Mouse (Mus musculus): ENCODE measurements around the gene Bcl11b. TPM values are rescaled to one million over a fixed set of nuclear protein-coding genes. Genes with fewer than 3 reads are reported as not detected.

Gene Bcl11b
- polyA plus RNA-seq, 1 experiment: 6.4 TPM

DNA sequence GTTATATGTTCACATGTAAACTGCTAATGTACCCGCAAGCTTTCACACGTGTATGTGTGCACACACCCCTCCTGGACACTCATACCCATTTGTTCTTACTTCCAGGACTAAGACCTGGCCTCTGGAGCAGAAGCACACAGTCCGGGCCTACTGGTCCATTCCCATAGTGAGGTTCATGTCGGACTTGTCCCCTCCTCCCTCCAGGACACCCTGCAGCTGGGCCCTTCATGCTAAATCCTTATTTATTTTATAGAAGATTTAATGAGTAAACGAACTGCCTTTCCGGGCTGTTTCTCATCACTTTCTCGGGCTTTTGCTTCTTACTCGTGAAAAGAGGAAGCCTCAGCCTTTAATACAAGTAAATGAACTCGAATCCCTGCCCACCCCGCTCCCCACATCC lies 54.0 kb downstream of the Bcl11b start:
- DNase-seq (ENCODE audit: low read depth, low spot score): no peak
- 76% methylated on average over 10 of the region's 10 CpGs for WGBS

DNA sequence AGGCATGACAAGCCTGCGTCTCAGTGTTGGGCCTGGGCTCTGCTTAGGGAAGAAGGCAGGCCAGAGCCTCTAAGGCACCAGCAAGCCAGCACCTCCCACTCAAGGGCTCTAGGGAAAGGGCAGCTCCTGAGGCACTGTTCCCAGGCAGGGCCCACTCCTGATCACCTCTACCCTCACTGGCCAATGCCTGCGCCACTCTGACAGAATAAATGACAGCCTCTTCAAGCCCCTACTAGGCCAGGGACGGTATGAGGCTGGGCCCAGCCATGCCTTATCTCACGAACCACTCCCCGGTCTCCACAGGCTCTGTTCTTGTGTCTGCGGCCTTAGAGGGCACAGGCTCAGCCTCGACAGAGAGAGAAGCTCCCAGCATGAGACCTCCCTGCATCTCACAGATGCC lies 61.3 kb downstream of the Bcl11b start:
- 81% methylated on average over 7 of the region's 7 CpGs for WGBS
- no peak for DNase-seq (ENCODE audit: low read depth, low spot score)

- DNase-seq (ENCODE audit: low read depth, low spot score): no peak
- 91% methylated on average over 9 of the region's 9 CpGs for WGBS
Observed at GRCm38 (mm10) chr12:107940774-107941173, 62.6 kb downstream of the Bcl11b start.

- WGBS: 68% methylated on average over 4 of the region's 4 CpGs
- DNase-seq (ENCODE audit: low read depth, low spot score): no peak
Observed at GRCm38 (mm10) chr12:107939177-107939576, 64.2 kb downstream of the Bcl11b start.

DNA sequence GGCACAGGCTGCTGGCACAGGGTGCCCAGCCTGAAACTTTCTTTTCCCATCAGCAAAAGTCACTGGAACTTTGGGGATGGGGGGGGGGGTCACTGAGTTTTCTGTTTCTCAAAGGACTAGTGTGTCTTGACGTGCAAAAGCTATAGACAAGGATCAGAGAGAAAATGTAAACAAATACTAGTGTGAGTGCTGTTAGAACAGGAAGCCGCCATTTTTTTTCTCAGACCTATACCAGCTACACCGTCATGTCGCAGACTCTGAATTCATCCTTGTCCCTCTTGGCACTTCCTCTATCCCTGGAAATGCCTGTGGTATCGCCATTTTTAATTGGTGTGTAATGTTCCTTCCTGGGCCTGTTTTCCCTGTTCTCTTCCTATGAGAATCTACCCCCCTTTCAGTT lies 66.4 kb downstream of the Bcl11b start:
- 91% methylated on average over 5 of the region's 5 CpGs for WGBS

DNA sequence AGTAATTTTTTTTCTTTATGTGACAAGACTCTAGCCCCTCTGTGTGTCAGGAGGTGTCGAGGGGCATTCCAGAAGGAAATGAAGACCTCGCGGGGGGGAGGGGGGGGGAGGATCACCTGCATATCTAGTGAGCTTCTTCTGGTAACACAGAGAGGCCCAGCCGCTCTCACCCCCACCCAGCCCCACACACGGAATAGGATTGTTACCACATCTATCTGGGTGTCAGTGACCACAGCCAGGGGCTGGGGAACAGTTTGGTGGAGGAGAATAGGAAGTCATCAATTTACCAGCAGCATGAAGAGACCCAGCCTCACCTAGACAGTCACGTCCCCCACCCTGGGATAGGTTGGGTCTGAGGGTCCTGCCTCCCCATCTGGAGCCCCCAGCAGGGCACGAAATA lies 67.0 kb downstream of the Bcl11b start:
- WGBS: 77% methylated on average over 7 of the region's 7 CpGs

More for the DNA sequence above, 66.4 kb downstream of the Bcl11b start:
- DNase-seq (ENCODE audit: low read depth, low spot score): no peak

DNA sequence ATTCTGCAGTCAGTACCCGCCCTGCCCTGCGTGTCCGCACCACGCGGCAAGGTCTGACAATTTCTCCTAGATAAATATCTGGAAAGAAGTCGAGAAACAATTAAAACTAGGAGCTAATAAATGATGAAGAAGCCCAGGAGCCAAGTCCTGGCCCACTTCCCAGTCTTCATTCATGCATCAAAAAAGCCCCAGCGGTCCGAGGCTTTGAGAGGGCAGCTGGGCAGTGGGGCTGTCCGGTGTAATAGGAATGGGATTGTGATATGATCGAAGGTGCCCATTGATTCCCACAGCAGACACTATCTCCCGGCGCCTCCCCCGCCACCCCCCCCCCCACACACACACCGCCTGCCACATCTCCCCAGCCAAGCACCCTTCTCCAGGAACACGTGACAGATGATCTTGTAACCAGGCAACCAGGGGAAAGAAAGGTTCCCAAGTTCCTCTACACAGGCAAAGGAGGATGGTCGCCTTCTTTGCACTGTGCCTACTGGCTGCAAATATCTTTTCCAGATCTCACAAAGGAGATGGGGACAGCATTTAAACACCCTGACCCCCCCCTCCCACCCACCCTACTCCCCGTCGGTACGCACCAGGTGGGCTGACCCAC lies 68.5 kb downstream of the Bcl11b start:
- WGBS: 76% methylated on average over 19 of the region's 19 CpGs
- DNase-seq (ENCODE audit: low read depth, low spot score): no peak

More for the DNA sequence above, 67.0 kb downstream of the Bcl11b start:
- no peak for DNase-seq (ENCODE audit: low read depth, low spot score)

DNA sequence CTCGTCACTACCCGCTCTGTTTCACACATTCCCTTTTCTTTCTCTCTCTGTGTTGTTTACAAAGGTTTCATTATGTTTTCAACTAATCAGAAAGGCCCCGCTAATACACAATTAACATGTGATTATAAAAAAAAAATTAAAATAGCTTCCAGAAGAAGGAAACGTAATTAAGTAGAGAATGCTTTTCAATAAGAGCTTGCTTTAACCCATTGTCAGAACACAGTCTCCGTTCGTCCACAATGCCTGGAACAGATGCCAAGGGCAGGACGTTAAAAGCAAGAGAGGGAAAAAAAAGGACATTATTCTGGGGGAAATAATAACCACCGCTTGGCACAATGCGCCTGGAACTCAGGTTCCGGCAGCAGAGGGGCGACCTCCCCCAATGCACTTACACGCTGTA lies 71.3 kb downstream of the Bcl11b start:
- 88% methylated on average over 12 of the region's 12 CpGs for WGBS
- DNase-seq (ENCODE audit: low read depth, low spot score): no peak

- 58% methylated on average over 5 of the region's 5 CpGs for WGBS
- no peak for DNase-seq (ENCODE audit: low read depth, low spot score)
Observed at GRCm38 (mm10) chr12:107931476-107931875, 71.9 kb downstream of the Bcl11b start.

GRCm38 (mm10) chr12:107930611-107931350 lies 72.6 kb downstream of the Bcl11b start:
- peak; percentile 25 for DNase-seq (ENCODE audit: low read depth, low spot score)

GRCm38 (mm10) chr12:107928905-107929304 lies 74.5 kb downstream of the Bcl11b start:
- WGBS: 67% methylated on average over 7 of the region's 7 CpGs
- DNase-seq (ENCODE audit: low read depth, low spot score): no peak

More at GRCm38 (mm10) chr12:107930611-107931350, 72.6 kb downstream of the Bcl11b start:
- WGBS: 29% methylated on average over 28 of the region's 28 CpGs

- 83% methylated on average over 15 of the region's 15 CpGs for WGBS
- no peak for DNase-seq (ENCODE audit: low read depth, low spot score)
Observed at GRCm38 (mm10) chr12:107928464-107928901, 74.9 kb downstream of the Bcl11b start.

DNA sequence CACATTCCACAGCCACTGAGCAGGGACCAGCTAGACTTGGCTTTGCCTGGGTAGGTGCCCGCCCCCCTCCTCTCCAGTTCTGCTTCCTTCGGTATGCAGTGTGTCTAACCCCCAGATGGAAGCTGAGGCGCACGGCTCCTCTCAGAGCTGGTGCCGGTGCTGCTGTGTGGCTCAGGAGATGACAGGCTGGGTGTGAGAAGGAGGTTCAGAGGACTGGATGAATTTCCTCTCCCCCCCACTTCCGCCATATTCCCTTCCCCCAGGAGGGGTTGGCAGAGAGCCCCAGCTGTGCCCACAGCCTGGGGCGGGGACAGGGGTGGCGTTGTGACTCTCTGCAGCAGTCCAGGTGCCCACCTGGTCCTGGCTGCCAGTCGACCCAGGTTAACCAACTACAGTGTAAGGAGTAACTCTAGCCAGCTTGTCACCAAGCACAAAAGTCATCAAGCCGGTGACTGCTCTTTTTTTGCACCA lies 75.4 kb downstream of the Bcl11b start:
- no peak for DNase-seq (ENCODE audit: low read depth, low spot score)
- WGBS: 77% methylated on average over 10 of the region's 10 CpGs

DNA sequence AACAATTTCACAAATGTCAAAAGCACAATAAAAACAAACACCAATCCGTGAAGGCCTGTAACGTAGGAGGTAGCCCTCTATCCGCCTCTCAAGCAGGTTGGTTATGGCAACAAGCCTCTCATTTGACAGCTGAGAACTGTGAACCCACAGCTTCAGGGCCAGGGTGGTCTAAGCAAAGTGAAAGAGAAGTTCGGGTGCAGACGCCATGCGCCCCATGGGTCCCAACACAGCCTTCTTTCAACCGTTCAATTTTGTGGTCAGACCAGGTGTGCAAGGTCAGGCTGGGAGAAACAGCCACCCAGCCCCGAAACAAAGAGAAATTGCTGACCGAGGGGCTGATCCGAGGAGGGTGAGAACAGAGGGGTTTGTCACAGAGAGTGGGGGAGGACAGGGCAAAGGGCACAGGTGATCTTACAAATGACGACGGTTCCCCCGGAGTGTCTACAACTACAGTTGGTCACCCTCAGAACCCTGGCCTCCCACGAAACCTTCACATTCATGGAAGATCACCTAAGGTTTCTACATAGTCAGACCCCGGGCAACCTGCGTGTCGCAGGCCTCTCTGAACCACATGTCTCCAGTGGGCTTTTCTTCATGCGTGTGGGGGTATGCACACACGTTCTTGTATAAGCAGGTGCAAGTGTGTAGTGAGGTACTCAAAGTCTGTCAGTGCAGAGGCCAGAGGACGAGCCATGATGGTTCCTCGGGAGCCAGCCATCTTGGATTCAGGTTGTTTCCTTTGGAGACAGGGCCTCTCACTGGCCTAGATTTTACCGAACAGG lies 77.1 kb downstream of the Bcl11b start:
- WGBS: 93% methylated on average over 22 of the region's 22 CpGs
- DNase-seq (ENCODE audit: low read depth, low spot score): no peak

GRCm38 (mm10) chr12:107924696-107925095 lies 78.7 kb downstream of the Bcl11b start:
- 84% methylated on average over 4 of the region's 4 CpGs for WGBS
- no peak for DNase-seq (ENCODE audit: low read depth, low spot score)

DNA sequence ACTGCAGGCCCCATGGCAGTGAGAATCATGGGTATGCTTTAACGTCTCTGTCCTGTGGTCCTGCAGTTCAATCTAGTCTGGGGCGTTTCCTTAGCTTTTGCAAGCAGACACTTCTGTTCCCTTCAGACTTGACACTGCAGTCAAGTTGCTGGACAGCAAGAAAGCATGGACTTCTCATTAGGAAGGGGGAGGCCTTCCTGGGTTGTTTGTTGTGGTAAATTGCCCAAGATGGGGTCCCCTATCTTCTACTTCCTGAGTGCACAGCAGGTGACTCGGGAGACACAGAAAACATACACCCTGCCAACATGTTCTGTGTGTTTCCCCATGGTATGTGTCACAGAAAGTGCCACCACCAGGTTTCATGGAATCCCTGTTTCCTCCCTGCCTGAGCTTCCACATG lies 79.4 kb downstream of the Bcl11b start:
- no peak for DNase-seq (ENCODE audit: low read depth, low spot score)
- WGBS: 58% methylated on average over 3 of the region's 3 CpGs

- DNase-seq (ENCODE audit: low read depth, low spot score): no peak
- 95% methylated on average over 7 of the region's 7 CpGs for WGBS
Observed at GRCm38 (mm10) chr12:107922180-107922579, 81.2 kb downstream of the Bcl11b start.

GRCm38 (mm10) chr12:107921566-107921965 lies 81.8 kb downstream of the Bcl11b start:
- WGBS: 89% methylated on average over 7 of the region's 7 CpGs
- no peak for DNase-seq (ENCODE audit: low read depth, low spot score)

GRCm38 (mm10) chr12:107921154-107921553 lies 82.2 kb downstream of the Bcl11b start:
- 84% methylated on average over 6 of the region's 6 CpGs for WGBS
- no peak for DNase-seq (ENCODE audit: low read depth, low spot score)

DNA sequence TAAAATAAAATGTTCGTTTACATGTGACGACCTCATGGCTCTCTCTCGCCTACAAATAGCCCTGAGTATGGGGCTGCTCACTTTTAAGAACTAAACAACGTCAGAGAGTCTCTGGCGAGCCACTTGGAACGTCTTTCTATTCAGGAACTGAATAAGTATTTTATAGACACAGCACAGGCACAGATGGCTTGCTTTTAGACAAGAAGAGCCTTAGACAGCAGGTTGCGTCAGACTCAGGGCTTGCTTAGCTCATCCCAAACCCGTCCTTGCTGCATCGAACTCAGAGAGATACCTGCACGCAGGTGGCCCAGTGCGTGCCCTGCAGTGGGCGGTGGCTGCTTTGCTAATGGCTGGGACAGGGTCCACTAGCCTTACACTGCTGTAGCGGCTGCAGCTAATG lies 82.7 kb downstream of the Bcl11b start:
- 68% methylated on average over 13 of the region's 13 CpGs for WGBS
- DNase-seq (ENCODE audit: low read depth, low spot score): no peak

Data from large intestine, adult 2 months (tissue).